Mouse (Mus musculus): ENCODE data around the gene Mepce. TPM values are rescaled to one million over a fixed set of nuclear protein-coding genes. Genes with fewer than 3 reads are reported as not detected.
"Not testable (repeated sequence)": the region's sequence is repeated elsewhere in the genome, so short reads cannot be mapped to it uniquely, and the experiment has no call there.

Mepce gene
- polyA plus RNA-seq (2015; fragmentation: Nextera tagmentation; extraction: Ambion mirVana), result 10.3 and 12.3 TPM in 2 replicates

- peaks cover 4% of the 10 kb centered on the region for H3K27me3 ChIP-seq
- H3K36me3 ChIP-seq (ENCODE audit: poor library complexity, severe bottlenecking), result peaks cover 25% of the 10 kb centered on the region
- peak within 1 kb of the TSS; percentile 98 for H3K9ac ChIP-seq
- no peaks in the 10 kb centered on the region for H3K9me3 ChIP-seq (replicated peaks)
- peak within 1 kb of the TSS; percentile 85 for H3K4me3 ChIP-seq
- peak; percentile 69 for ATAC-seq
- under 1% methylated on average over 48 of the region's 48 CpGs for WGBS
- H3K27ac ChIP-seq, result peak within 1 kb of the TSS; percentile 98
- H3K4me2 ChIP-seq, result peak within 1 kb of the TSS; percentile 95
- H3K4me1 ChIP-seq, result peaks cover 36% of the 10 kb centered on the region
Measured at GRCm38 (mm10) chr5:137787151-137787928, at the start of gene Mepce, which contains the start of gene Zcwpw1. TSS of gene Mepce (minus strand) at chr5:137787655. TSS of gene Zcwpw1 (plus strand) at chr5:137787798.

DNA sequence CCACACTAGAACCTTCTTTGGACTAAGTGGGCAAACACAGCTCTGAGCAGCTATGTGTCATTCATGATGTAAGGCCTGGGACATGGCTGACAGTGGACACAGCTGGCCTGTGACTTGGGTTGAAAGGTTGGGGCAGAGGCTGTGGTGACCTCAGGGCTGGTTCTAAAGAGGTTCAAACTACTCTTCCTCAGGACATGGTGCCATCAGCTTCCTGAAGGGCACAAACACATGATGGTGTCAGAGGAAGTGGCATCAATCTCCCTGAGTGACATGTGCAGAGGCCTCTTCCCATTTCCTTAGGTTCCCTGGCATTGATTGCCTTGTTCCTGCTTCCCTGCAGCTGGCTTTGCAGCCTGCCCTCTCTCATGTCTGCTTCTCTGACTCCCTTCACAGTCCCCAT is 49.7 kb upstream of the Mepce start:
- not testable (repeated sequence) for H3K4me3 ChIP-seq; H3K4me1 ChIP-seq; H3K27ac ChIP-seq; ATAC-seq; H3K27me3 ChIP-seq; H3K9ac ChIP-seq; H3K9me3 ChIP-seq (replicated peaks); H3K4me2 ChIP-seq; H3K36me3 ChIP-seq (ENCODE audit: poor library complexity, severe bottlenecking)

- no peaks in the 10 kb centered on the region for H3K4me1 ChIP-seq
- H3K27me3 ChIP-seq, result no peaks in the 10 kb centered on the region
- no peak for ATAC-seq
- H3K27ac ChIP-seq, result no peak overlapping the region
- no peak overlapping the region for H3K4me3 ChIP-seq
- no peaks in the 10 kb centered on the region for H3K9me3 ChIP-seq (replicated peaks)
- no peak overlapping the region for H3K4me2 ChIP-seq
- no peaks in the 10 kb centered on the region for H3K36me3 ChIP-seq (ENCODE audit: poor library complexity, severe bottlenecking)
- no peak overlapping the region for H3K9ac ChIP-seq
Measured at GRCm38 (mm10) chr5:137836611-137837010, 49.2 kb upstream of the Mepce start.

DNA sequence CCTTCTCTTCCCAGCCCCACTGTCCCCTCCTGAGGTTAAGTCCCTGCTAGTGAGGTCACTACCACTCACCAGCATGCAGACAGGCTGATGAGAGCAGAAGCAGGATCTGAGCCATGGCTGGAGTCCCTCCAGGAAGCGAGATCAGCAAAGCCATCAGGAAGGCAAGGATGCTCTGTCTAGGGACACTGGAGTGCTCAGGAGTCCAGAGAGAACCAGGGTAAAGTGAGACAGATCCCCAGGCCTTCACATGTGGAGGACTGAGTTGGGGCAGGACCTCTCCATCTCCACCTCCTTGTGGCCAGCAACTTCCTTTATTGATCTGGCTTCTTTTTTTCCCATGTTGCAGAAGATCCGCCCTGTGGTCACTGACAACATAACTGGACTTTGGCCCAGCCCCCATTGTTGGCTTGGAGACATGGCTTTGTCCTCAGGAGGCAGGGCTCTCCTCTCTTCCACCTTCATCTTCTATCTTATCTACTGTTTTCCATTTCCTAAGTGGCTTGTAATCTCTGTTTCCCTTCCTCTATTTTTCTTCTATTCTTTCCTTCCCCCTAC is 48.6 kb upstream of the Mepce start, which contains the start of gene Pilra:
Pilra (minus strand) TSS at position 316 of the 555 bp plus-strand sequence.
- not testable (repeated sequence) for ATAC-seq; H3K27ac ChIP-seq; H3K9ac ChIP-seq; H3K27me3 ChIP-seq; H3K4me3 ChIP-seq; H3K4me2 ChIP-seq; H3K36me3 ChIP-seq (ENCODE audit: poor library complexity, severe bottlenecking); H3K9me3 ChIP-seq (replicated peaks); H3K4me1 ChIP-seq
- WGBS, result 79% methylated on average over 2 of the region's 2 CpGs

DNA sequence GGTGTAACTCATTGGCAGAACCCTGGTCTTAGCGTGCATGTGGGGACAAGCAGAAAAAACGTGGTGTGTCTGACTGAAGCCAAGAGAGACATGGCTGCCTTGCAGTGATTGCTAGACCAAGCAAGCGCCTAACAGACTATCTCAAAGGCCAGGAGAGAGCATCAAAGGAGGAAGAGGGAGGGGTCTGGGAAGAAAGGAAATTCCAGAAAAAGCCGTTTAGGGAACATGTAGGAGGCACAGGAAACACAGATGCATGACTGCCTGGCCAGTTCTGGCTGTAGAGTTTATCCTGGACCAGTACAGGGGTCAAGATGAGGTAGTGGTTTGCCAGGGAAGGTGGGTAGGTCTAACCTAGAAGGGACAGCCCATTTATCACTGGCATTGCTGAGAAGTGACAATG is 46.0 kb upstream of the Mepce start:
- Histone ChIP-seq H3K4me3 (no peak overlapping the region), H3K4me1 (no peaks in the 10 kb centered on the region), H3K27me3 (no peaks in the 10 kb centered on the region), H3K27ac (no peak overlapping the region), H3K36me3 (ENCODE audit: poor library complexity, severe bottlenecking) (no peaks in the 10 kb centered on the region), H3K4me2 (no peak overlapping the region), H3K9me3 (replicated peaks) (no peaks in the 10 kb centered on the region), H3K9ac (no peak overlapping the region)
- WGBS, result 76% methylated on average over 4 of the region's 4 CpGs
- ATAC-seq, result no peak

GRCm38 (mm10) chr5:137831506-137831905 is 44.1 kb upstream of the Mepce start:
- no peaks in the 10 kb centered on the region for H3K9me3 ChIP-seq (replicated peaks)
- H3K36me3 ChIP-seq (ENCODE audit: poor library complexity, severe bottlenecking), result no peaks in the 10 kb centered on the region
- 85% methylated on average over 6 of the region's 6 CpGs for WGBS
- ATAC-seq, result no peak
- no peaks in the 10 kb centered on the region for H3K27me3 ChIP-seq
- H3K9ac ChIP-seq, result no peak overlapping the region
- H3K4me3 ChIP-seq, result no peak overlapping the region
- no peak overlapping the region for H3K4me2 ChIP-seq
- H3K4me1 ChIP-seq, result no peaks in the 10 kb centered on the region
- H3K27ac ChIP-seq, result no peak overlapping the region

DNA sequence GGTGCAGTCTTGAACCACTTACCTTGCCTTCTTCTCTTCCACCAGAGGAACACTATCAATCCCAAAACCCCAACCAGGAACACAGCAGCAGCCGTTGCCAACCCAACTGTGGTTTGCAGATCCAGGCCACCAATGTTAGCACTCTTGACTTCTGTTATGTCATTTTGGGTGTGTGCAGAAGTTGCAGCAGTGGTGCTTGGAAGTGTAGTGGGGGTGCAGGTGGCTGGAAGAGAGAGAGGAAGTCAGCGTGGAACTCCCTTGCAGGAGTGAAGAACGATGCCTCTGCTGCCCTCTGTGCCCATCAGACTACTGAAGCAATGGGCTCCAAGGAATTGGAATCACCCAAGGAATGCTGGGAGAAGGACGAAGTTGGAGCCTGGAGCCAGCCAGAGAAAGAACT is 43.7 kb upstream of the Mepce start:
- Histone ChIP-seq H3K36me3 (ENCODE audit: poor library complexity, severe bottlenecking) (no peaks in the 10 kb centered on the region), H3K9me3 (replicated peaks) (no peaks in the 10 kb centered on the region), H3K27ac (no peak overlapping the region), H3K4me2 (no peak overlapping the region), H3K4me3 (no peak overlapping the region), H3K27me3 (no peaks in the 10 kb centered on the region), H3K4me1 (no peaks in the 10 kb centered on the region), H3K9ac (no peak overlapping the region)
- no peak for ATAC-seq
- 83% methylated on average over 4 of the region's 4 CpGs for WGBS

DNA sequence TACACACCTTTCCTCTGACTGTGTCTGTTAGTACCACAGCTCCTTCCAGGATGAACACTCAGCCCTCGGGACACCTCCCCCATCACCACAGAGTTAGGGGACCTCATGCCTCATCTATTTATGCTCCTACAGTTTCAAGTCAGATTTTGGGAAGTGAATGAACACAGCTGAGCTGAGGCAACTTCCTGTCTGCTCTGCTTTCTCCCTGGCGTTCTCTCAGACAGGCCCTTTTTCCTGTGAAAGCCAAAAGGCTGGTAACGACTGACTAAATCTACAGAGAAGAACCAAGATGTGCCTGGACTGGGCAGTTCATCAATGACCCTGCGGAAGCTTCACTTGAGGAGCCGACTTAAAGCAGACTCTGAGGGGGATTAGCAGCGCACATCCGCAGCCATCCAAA is 42.8 kb upstream of the Mepce start:
- 86% methylated on average over 7 of the region's 7 CpGs for WGBS
- ATAC-seq, result no peak
- no peak overlapping the region for H3K4me2 ChIP-seq
- no peak overlapping the region for H3K9ac ChIP-seq
- no peak overlapping the region for H3K4me3 ChIP-seq
- H3K4me1 ChIP-seq, result no peaks in the 10 kb centered on the region
- no peak overlapping the region for H3K27ac ChIP-seq
- H3K27me3 ChIP-seq, result no peaks in the 10 kb centered on the region
- no peaks in the 10 kb centered on the region for H3K9me3 ChIP-seq (replicated peaks)
- H3K36me3 ChIP-seq (ENCODE audit: poor library complexity, severe bottlenecking), result no peaks in the 10 kb centered on the region

DNA sequence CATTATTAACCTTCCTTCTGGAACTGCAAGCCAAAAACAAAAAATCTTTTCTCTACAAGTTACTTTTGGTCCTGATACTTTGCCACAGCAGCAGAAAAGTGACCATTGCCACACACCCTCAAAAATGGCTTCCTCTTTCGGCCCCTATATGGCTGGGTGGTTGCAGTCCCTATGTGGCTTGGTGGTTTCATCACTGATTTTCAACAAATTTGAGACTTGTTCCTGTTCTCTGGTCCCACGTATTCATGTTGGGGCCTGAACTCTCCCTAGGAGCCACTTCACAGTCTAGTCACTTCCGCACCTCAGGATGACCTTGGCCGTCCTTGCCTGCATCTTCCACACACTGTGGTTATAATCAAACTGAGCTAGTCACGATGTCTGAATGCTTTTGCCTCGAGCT is 41.2 kb upstream of the Mepce start:
- 87% methylated on average over 6 of the region's 6 CpGs for WGBS
- ATAC-seq, result no peak
- no peaks in the 10 kb centered on the region for H3K36me3 ChIP-seq (ENCODE audit: poor library complexity, severe bottlenecking)
- H3K4me2 ChIP-seq, result no peak overlapping the region
- H3K4me1 ChIP-seq, result no peaks in the 10 kb centered on the region
- H3K9me3 ChIP-seq (replicated peaks), result no peaks in the 10 kb centered on the region
- H3K9ac ChIP-seq, result no peak overlapping the region
- no peak overlapping the region for H3K27ac ChIP-seq
- no peak overlapping the region for H3K4me3 ChIP-seq
- H3K27me3 ChIP-seq, result no peaks in the 10 kb centered on the region

DNA sequence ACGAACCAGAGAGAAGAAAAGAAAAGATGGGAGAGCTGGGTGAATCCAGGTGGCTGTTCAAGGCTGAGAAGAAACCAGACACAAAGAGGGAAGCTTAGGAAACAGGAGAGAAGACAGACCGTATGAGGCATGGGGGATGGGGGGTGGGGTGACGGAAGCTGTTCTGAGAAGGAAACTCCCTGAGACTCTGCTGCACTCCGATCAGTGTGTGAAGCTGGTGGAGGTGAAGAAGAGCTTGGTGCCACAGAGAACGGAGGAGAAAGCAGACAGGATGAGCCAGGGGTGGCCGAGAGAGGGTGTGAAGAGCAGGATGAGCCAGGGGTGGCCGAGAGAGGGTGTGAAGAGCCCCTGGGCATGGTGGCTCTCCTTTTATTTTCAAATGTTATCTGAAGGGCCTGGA is 39.0 kb upstream of the Mepce start:
- no peak overlapping the region for H3K27ac ChIP-seq
- 80% methylated on average over 7 of the region's 7 CpGs for WGBS

DNA sequence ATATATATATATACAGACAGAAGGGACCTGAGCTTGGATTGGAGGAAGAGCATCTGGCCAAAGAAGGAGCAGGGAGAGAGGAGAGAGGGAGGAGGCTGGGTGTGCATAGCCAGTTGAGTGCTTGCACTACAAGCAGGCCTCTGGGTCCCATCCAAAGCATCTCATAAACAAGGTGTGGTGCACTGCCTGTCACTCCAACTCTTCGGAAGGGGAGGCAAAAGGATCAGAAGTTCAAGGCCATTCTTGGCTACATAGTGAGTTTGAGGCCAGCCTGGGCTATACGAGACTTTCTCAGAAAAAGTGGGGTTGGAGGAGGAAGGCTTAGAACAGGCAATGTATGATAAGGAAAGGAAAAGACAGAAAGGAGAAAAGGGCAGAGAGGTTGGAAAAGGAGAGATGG is 38.5 kb upstream of the Mepce start:
- Histone ChIP-seq H3K4me1 (no peaks in the 10 kb centered on the region), H3K9ac (no peak overlapping the region), H3K9me3 (replicated peaks) (no peaks in the 10 kb centered on the region), H3K36me3 (ENCODE audit: poor library complexity, severe bottlenecking) (no peaks in the 10 kb centered on the region), H3K4me3 (no peak overlapping the region), H3K4me2 (no peak overlapping the region), H3K27me3 (no peaks in the 10 kb centered on the region), H3K27ac (no peak overlapping the region)
- no peak for ATAC-seq
- WGBS, result 85% methylated on average over 2 of the region's 2 CpGs

More for the DNA sequence above, 39.0 kb upstream of the Mepce start:
- no peaks in the 10 kb centered on the region for H3K36me3 ChIP-seq (ENCODE audit: poor library complexity, severe bottlenecking)
- H3K4me1 ChIP-seq, result no peaks in the 10 kb centered on the region
- no peak overlapping the region for H3K9ac ChIP-seq
- H3K27me3 ChIP-seq, result no peaks in the 10 kb centered on the region
- H3K9me3 ChIP-seq (replicated peaks), result no peaks in the 10 kb centered on the region
- no peak for ATAC-seq
- no peak overlapping the region for H3K4me2 ChIP-seq
- H3K4me3 ChIP-seq, result no peak overlapping the region

DNA sequence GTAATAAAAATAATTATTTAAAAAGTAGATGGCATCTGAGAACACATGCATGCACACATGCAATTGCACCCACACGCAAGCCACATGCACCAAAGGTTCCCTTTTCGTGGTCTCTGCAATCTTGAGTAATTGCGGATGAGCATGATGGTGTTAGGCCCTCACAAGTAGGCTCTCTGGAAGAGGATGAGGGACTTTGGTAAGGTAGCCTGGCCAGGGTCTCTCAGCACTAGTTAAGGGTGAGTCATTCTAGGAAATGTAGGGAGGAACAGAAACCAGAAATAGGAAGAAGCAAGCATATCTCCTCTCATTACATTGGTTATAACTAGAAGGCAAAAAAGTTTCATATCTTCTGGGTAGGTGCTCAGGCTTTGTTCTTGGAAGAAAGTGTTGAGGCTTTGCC is 37.6 kb upstream of the Mepce start:
- no peak overlapping the region for H3K4me3 ChIP-seq
- no peaks in the 10 kb centered on the region for H3K36me3 ChIP-seq (ENCODE audit: poor library complexity, severe bottlenecking)
- H3K4me1 ChIP-seq, result no peaks in the 10 kb centered on the region
- no peak overlapping the region for H3K27ac ChIP-seq
- H3K9ac ChIP-seq, result no peak overlapping the region
- H3K9me3 ChIP-seq (replicated peaks), result no peaks in the 10 kb centered on the region
- H3K27me3 ChIP-seq, result no peaks in the 10 kb centered on the region
- no peak overlapping the region for H3K4me2 ChIP-seq
- 96% methylated on average over 3 of the region's 3 CpGs for WGBS
- no peak for ATAC-seq

All from forebrain, embryonic 13.5 days (tissue).